Mouse (Mus musculus): Measurements from ENCODE around the gene C2cd5. TPM values are rescaled to one million over a fixed set of nuclear protein-coding genes. Genes with fewer than 3 reads are reported as not detected.

Gene C2cd5
- total and polyA plus RNA-seq, 3 experiments = 16.2 to 47.6 (median 30.5) TPM

DNA sequence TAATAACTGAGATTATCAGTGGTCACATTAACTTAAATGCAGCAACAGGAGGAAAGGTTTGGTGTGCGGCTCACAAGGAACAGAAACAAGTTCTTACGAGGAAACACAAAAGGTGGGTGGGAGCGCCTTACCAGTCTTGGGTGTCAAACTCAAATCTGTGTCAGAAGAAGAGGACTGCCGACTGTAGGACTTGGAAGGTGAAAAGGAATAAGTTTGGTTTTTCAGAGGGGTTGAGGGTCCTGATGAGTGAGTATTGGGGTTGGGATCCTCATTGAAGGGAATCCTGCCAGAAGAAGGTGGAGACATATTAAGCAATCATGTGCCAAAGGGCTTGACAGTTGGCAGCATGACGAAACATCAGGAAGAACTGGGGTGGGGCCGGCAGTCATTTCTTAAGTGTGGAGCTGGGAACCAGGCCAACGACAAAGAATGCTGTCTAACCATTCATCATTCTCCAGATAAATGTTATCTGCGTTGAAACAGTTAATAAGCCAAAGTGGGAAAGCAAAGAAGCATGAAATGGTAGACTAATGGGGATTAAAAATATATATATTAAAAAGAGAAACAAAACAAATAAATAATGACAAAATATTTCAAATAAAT, 27.4 kb downstream of the C2cd5 start (continued):
- TF ChIP-seq TAL1 (IDR thresholded peaks at IDR 0.05; ENCODE audit: low read length) = no peak
- peak; percentile 98 for TF ChIP-seq MXI1 (IDR thresholded peaks at IDR 0.05; ENCODE audit: low read depth, low read length)
- TF ChIP-seq GATA1 (IDR thresholded peaks at IDR 0.05; ENCODE audit: low read depth, low read length) = peak; percentile 85
- peak; percentile 81; the same call in 1 of the 2 replicates for TF ChIP-seq TCF12 (IDR thresholded peaks at IDR 0.05; ENCODE audit: low read depth, low read length)
- TF ChIP-seq CHD1 (IDR thresholded peaks at IDR 0.05; ENCODE audit: low read depth, low read length) = 0 out of 2 replicates have a peak, but pooled peaks have one; percentile 80
- no peak for TF ChIP-seq CHD2 (IDR thresholded peaks at IDR 0.05; ENCODE audit: low read length)
- no peak for TF ChIP-seq POLR2AphosphoS2 (IDR thresholded peaks at IDR 0.05; ENCODE audit: low read length)
- TF ChIP-seq ZC3H11A (IDR thresholded peaks at IDR 0.05; ENCODE audit: low read depth, low read length) = no peak; the same call in 1 of the 2 replicates
- TF ChIP-seq ZNF384 (IDR thresholded peaks at IDR 0.05; ENCODE audit: low read depth, low read length) = peak; percentile 7; the same call in 1 of the 2 replicates
- peak; percentile 20; the same call in 1 of the 2 replicates for TF ChIP-seq MEF2A (IDR thresholded peaks at IDR 0.05; ENCODE audit: extremely low read depth, insufficient replicate concordance, low read depth, low read length, poor library complexity, severe bottlenecking)
- TF ChIP-seq SMC3 (IDR thresholded peaks at IDR 0.05; ENCODE audit: low read depth, low read length) = no peak
- TF ChIP-seq MYC (IDR thresholded peaks at IDR 0.05; ENCODE audit: low read depth, low read length) = peak; percentile 43; the same call in 1 of the 2 replicates
- no peak for TF ChIP-seq POLR2AphosphoS5 (IDR thresholded peaks at IDR 0.05; ENCODE audit: borderline replicate concordance, low read depth, low read length)
- TF ChIP-seq HCFC1 (IDR thresholded peaks at IDR 0.05; ENCODE audit: low read depth, low read length) = 0 out of 2 replicates have a peak, but pooled peaks have one; percentile 19
- TF ChIP-seq MAX (IDR thresholded peaks at IDR 0.05; ENCODE audit: low read length) = peak; percentile 86
- TF ChIP-seq BHLHE40 (IDR thresholded peaks at IDR 0.05; ENCODE audit: borderline replicate concordance, low read depth, low read length) = peak; percentile 88

DNA sequence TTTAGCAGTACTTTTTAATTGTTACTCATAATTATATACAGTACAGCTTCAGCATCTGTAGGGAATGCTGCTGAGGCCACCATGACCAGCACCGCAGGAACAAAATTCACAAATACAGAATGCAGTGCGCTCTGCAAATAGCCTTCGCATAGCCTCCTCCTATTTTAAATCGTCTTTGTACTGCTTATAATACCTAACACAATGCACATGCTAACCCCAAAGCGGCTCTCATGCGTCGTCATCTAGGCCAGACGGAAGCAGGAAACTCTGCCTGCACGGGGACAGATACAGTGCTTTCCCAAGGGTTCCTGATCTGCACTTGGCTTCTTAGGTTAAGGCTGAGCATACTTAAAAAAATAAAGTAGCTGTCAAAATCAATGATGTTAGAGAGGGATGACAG, 29.2 kb downstream of the C2cd5 start:
- Histone ChIP-seq H3K27me3 (ENCODE audit: control insufficient read depth in 1 of 2, insufficient read depth in 2 of 2, low read length in 2 of 2) (no peaks in the 10 kb centered on the region), H3K9ac (ENCODE audit: control insufficient read depth, low read depth, low read length, poor library complexity, severe bottlenecking) (no peak overlapping the region), H3K27ac (ENCODE audit: control insufficient read depth, low read depth, low read length) (no peak overlapping the region), H3K36me3 (ENCODE audit: control insufficient read depth in 1 of 2, insufficient read depth in 2 of 2, low read length in 2 of 2) (peaks cover 17 to 47% of the 10 kb centered on the region in 2 experiments), H3K9me3 (replicated peaks; ENCODE audit: insufficient read depth, low read length) (no peaks in the 10 kb centered on the region), H3K4me1 (ENCODE audit: control insufficient read depth in 1 of 2, insufficient read depth in 2 of 2, low read length in 2 of 2) (peaks cover 22 to 50% of the 10 kb centered on the region in 2 experiments), H3K4me3 (ENCODE audit: control insufficient read depth in 1 of 2, insufficient read depth in 1 of 2, low read depth in 2 of 2, low read length in 2 of 2) (no peak overlapping the region), H3K79me2 (ENCODE audit: control insufficient read depth, insufficient read depth, low read length, poor library complexity) (peaks cover 1% of the 10 kb centered on the region; the same call in 1 of the 2 replicates)
- no peak for TF ChIP-seq POLR2AphosphoS2 (IDR thresholded peaks at IDR 0.05; ENCODE audit: low read length)
- TF ChIP-seq ETS1 (IDR thresholded peaks at IDR 0.05; ENCODE audit: low read depth, low read length) = no peak
- no peak for TF ChIP-seq JUND (IDR thresholded peaks at IDR 0.05; ENCODE audit: low read depth, low read length)
- no peak for TF ChIP-seq UBTF (IDR thresholded peaks at IDR 0.05; ENCODE audit: borderline replicate concordance, insufficient read depth, low read depth, low read length)
- no peak for TF ChIP-seq USF2 (IDR thresholded peaks at IDR 0.05; ENCODE audit: borderline replicate concordance in 1 of 2, insufficient read depth in 1 of 2, low read depth in 1 of 2, low read length in 2 of 2)
- no peak for TF ChIP-seq MAFK (IDR thresholded peaks at IDR 0.05; ENCODE audit: borderline replicate concordance, low read depth, low read length)
- TF ChIP-seq POLR2AphosphoS5 (IDR thresholded peaks at IDR 0.05; ENCODE audit: borderline replicate concordance, low read depth, low read length) = no peak
- no peak for TF ChIP-seq MAX (IDR thresholded peaks at IDR 0.05; ENCODE audit: low read length)
- TF ChIP-seq ZC3H11A (IDR thresholded peaks at IDR 0.05; ENCODE audit: low read depth, low read length) = no peak
- no peak for TF ChIP-seq ZMIZ1 (IDR thresholded peaks at IDR 0.05; ENCODE audit: low read depth, low read length)
- TF ChIP-seq MXI1 (IDR thresholded peaks at IDR 0.05; ENCODE audit: low read depth, low read length) = no peak
- TF ChIP-seq SIN3A (IDR thresholded peaks at IDR 0.05; ENCODE audit: low read length) = no peak
- no peak for TF ChIP-seq ELF1 (IDR thresholded peaks at IDR 0.05; ENCODE audit: low read depth, low read length)
- no peak for DNase-seq (ENCODE audit: low read depth, low spot score)
